10 mouse cellular contexts compared by ENCODE assay signal in genomic region chr2:107886063-107886762, GRCm38 (mm10).
DNase-seq lines count a peak whose midpoint lies in the region; ATAC-seq lines count a peak whose summit lies in the region.
"Had no signal": no experiment of that assay in that cellular context is flagged by ENCODE, and none has a peak within 500 bp of the region (broad histone marks: within the 10 kb centered on the region; RNA-seq: fewer than 3 reads in every experiment).

No protein-coding gene starts in this region.

- no peak overlapping the region for H3K4me2 ChIP-seq in kidney, embryonic 15.5 days
- no peak overlapping the region for H3K4me2 ChIP-seq in limb, embryonic 13.5 days (replicated peaks)

- no peaks in the 10 kb centered on the region for H3K9me3 ChIP-seq in kidney, embryonic 15.5 days (replicated peaks)
- no peaks in the 10 kb centered on the region for H3K9me3 ChIP-seq in limb, embryonic 13.5 days

- ATAC-seq in kidney, embryonic 15.5 days (replicated peaks; ENCODE audit: low FRiP score): peak; percentile 54; the same call in 1 of the 2 replicates
- ATAC-seq in common myeloid progenitor, adult 5-6 weeks (replicated peaks; ENCODE audit: low read depth, poor library complexity, severe bottlenecking): 0 out of 2 replicates have a peak, but pooled peaks have one; percentile 62
- peak; percentile 48; the same call in 1 of the 2 replicates for ATAC-seq in limb, embryonic 13.5 days (ENCODE audit: low FRiP score, low read depth)
- ATAC-seq: inflammation-experienced regulatory T-cells, adult 6 months had no signal

- H3K27me3 ChIP-seq in kidney, embryonic 15.5 days: no peaks in the 10 kb centered on the region
- no peaks in the 10 kb centered on the region for H3K27me3 ChIP-seq in limb, embryonic 13.5 days

- H3K9ac ChIP-seq in kidney, embryonic 15.5 days: no peak overlapping the region
- no peak overlapping the region for H3K9ac ChIP-seq in limb, embryonic 13.5 days

- H3K4me3 ChIP-seq in kidney, embryonic 15.5 days (replicated peaks): no peak overlapping the region
- no peak overlapping the region for H3K4me3 ChIP-seq in limb, embryonic 13.5 days

- H3K36me3 ChIP-seq in kidney, embryonic 15.5 days: no peaks in the 10 kb centered on the region
- no peaks in the 10 kb centered on the region for H3K36me3 ChIP-seq in limb, embryonic 13.5 days

- no peak for DNase-seq in kidney, adult 18-20 months
- peak; percentile 25 for DNase-seq in ES-CJ7 (ENCODE audit: low read depth, low spot score)
- no peak for DNase-seq in B cell, adult 2 months
- no peak for DNase-seq in spleen, postnatal 14 days (ENCODE audit: low spot score in 2 of 2)
- DNase-seq: gastrocnemius, postnatal 25 days; lung, postnatal 4 days had no signal

- H3K27ac ChIP-seq in kidney, embryonic 15.5 days: no peak overlapping the region
- no peak overlapping the region for H3K27ac ChIP-seq in limb, embryonic 13.5 days

- no peaks in the 10 kb centered on the region for H3K4me1 ChIP-seq in kidney, embryonic 15.5 days
- H3K4me1 ChIP-seq in limb, embryonic 13.5 days: no peaks in the 10 kb centered on the region

- WGBS in kidney, embryonic 15.5 days: 64% methylated on average over 3 of the region's 3 CpGs
- 84% methylated on average over 3 of the region's 3 CpGs for WGBS in limb, embryonic 13.5 days
